Mouse (Mus musculus) right cerebral cortex, adult 18-20 months (tissue): ENCODE measurements around the gene Phf13.

Source experiments
- DNase-seq: peaks from one replicate; pipeline ENCODE4 v3.0.0; 2022; ENCODE audit warnings: mixed read lengths

Gene Phf13

DNA sequence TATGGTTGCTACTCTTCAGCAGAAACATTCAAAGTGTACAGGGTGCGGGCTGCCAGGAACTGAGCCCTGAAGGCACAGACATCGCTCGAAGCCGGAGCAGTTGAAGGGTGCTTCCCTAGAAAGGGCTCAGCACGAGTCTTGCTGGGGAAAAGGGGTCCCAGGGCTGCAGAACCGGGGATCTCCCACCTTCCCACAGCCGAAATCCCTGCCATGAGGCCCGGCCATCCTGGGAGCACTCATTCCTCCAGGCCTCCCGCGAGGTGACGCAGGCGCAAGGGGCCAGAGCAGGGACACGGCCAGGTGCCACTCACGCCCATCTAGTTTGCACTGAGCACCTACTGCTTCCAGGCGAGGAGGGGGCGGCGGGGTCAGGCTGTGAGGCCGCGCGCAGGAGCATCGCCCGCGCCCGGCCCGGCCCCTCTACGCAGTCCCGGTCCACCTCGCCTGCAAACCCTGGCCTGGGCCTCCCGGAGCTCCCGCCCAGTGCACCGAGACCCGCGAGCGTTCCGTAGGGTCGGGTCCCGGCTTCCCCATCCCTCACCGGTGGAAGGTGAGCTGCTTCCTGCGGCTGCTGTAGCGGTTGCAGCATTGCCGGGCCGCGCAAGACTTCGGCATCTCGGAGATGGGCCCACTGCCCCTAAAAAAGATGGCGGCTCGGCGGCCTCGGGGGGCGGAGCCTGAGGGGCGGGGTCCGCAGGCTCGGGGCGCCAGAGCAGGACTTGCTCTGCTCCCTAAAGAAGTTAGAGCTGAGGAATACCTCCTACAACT lies 7.5 kb downstream of the Phf13 start, which contains the start of gene Thap3:
Thap3 (minus strand) TSS at position 656 of the 768 bp plus-strand sequence.
- DNase-seq = peak; percentile 84

DNA sequence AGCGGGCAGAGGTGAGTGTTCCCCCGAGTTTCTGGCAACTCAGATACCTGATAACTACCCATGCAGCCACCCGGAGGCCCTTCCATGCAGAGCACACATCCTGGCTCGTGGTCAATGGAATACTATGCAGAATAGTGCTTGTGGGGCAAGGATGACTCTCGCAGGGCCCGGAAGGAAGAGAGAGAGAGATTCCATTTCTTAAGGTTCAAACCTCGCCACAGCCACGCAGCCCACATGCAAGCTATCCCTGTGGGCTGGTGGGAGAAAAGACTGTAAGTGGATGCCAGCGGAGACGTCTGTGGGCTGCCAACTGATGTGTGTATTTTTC lies 8.1 kb downstream of the Phf13 start:
- no peak for DNase-seq

DNA sequence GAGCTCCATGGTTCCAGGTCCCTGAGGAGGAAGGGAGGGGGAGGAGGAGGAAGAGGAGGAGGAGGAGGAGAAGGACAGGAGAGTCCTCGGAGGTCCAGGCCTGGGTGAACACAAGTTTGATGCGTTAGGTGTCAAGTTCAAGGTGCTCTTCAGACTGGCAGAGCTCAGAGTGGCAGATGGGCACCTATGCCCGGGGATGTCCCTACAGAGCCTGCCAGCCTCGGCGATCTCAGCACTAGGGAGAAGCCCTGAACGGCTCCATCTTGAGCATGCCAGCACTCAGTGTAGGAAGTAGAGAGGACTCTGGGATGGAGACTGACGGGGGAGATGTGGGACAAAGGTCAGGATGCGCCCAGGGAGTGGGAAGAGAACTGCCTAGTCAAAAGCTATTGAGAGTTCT lies 9.4 kb downstream of the Phf13 start:
- no peak for DNase-seq

DNA sequence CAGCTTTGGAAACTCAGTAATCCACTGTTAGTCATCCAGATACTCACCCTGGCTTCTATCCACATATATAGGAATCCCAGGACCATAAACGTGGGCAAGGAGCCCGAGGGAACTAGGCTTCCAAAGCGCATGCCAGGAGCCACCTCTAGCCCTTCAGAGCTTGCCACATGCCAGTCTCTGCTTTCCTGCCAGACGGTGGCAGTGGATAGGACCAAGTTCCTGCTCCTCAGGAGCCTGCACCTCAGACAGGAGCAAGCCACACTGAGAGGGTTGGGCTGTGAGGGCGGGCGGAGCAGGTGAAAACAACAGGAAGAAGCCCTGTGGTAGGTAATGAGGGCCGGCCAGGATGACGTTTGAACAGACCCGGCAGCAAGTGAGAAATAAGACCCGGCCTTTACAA lies 10.2 kb downstream of the Phf13 start:
- no peak for DNase-seq

DNA sequence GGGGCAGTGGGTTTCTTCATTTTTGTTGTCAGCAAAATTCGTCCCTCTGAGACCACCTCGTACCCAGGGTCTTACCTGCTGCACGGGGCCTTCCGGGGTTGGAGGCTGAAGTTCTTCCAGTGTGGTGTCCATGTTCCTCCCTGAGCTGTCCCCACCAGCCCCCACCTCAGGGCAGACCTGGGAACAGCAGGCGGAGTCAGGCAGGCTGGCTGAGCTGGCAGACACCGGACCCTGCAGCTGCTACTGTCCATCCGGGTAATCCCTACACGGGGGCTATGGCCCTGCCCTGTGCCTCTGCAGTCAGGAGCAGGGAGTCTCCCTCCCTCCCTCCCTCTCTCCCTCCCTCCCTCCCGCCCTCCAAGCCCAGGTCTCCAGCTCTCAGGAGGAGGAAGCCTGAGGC lies 12.5 kb downstream of the Phf13 start:
- no peak for DNase-seq

DNA sequence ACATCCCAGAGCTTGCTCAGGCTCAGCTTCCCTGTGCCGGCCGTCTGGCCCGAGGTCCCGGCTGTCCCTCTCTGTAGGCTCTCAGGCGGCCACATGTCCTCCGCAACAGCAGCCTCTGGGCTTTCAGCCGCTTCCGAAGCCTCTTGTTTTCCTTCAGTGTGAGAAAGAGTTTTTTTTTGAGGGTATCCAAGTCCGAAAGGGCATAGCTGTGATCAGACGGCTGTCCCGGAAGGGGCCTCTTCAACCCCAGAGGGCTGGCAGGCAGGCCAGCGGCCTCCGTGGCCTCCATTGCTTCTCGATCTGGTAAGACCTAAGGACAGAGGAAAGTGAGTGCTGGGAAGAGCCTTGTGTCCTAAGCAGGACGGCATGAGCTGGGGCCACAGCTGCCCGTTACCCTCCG lies 13.0 kb downstream of the Phf13 start:
- DNase-seq = no peak

DNA sequence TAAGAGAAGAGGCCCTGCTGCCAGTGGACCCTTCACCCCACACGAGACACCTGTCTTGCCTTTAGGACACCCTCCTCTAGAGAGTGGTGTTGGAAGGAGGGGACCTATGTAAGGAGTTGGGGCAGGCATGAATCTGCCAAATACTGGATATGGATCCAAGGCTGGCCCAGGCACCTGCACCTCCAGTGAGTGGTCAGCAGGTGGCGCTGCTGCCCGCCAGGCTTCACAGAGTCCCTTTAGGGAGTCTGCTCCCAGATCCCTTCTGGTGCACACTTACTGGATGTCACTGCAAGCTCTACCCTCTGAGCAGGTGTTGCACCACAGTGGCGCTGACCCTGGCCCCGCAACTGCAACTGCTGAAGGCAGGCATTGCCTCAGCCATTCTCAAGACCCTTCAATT lies 14.7 kb downstream of the Phf13 start:
- DNase-seq = peak; percentile 83

DNA sequence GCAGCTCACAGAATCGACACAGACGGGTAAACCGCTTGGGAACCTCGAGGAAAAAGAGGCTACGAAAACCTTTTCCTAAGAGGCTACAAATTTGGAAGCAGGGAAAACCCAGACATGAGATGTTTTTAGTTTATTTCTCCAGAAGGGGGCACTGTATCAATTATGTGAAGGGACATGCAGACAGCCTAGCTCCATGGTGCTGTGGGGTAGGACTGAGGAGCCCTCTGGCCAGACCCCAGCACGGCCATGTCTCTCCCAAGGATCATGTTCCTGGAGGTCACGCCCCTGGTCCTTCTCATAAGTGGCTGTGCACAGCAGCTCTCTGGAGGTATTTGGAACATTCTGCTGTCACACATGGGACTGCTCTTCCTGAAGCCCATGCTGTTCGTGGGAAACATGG lies 15.4 kb downstream of the Phf13 start:
- no peak for DNase-seq

DNA sequence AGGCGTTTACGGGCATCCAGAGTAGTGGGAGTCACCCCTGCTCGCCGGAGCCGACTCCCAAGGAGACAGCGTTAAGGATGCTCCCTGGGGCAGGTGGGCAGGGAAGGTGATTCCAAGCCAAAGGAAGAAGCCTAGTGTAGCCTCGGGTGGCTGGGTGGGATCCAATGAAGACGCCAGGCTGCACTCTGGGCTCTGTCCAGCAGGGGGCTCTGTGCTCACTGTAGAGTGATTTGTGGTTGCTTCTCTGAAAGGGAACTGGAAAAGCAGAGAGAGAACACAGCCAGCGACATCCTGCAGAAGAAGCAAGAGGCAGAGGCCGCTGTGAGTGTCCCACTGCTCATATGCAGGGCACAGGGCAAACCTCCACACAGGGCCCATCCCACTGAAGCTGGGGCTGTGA lies 18.3 kb downstream of the Phf13 start:
- DNase-seq = peak; percentile 83

DNA sequence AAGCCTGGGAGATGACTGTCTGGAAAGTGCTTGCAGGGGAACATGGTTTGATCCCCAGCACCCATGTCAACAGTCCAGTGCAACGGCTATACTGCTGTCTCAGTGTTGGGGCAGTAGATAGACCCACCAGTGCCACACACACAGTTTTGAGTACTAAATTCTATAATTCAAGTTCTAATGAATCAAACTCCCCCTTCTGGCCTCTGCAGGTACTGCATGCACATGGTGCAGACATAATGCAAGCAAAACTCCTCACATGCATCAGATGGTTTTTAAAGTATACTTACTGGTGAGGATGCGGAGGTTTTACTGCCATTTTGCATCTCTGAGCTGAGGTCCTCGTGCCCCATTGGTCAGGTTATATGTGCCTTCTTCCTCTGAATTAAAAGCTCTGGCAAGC lies 20.6 kb downstream of the Phf13 start:
- no peak for DNase-seq

DNA sequence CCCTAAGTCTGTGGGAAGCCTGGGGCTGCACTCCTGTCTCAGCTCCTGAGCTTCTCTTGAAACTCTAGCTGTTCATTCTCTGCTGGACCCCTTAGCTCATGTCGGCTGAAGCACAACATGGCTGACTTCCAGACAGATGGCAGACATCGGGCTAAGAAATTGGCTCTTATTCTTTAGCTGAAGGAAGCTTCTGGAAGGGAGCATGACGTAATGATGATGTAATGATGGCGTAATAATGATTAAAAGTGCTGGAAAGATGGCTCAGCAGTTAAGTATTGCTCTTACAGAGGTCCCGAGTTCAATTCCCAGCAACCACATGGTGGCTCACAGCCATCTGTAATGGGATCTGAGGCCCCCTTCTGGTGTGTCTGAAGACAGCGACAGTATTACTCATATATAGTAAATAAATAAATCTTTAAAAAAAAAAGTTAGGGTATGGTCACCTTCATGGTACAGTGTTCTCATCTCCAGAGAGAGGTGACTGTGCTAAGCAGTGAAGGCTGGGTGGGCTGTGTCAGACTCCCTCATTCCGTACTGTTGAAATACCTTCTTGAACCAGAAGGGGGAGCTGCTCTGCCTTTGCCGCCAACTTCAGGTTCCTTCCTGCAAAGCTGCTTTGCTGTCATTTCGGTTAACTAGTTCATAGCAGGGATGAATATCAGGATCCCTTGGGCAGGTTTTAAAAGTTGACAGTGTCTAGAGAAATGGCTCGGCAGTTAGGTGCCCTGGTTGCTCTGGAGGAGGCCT lies 23.7 kb downstream of the Phf13 start:
- no peak for DNase-seq

DNA sequence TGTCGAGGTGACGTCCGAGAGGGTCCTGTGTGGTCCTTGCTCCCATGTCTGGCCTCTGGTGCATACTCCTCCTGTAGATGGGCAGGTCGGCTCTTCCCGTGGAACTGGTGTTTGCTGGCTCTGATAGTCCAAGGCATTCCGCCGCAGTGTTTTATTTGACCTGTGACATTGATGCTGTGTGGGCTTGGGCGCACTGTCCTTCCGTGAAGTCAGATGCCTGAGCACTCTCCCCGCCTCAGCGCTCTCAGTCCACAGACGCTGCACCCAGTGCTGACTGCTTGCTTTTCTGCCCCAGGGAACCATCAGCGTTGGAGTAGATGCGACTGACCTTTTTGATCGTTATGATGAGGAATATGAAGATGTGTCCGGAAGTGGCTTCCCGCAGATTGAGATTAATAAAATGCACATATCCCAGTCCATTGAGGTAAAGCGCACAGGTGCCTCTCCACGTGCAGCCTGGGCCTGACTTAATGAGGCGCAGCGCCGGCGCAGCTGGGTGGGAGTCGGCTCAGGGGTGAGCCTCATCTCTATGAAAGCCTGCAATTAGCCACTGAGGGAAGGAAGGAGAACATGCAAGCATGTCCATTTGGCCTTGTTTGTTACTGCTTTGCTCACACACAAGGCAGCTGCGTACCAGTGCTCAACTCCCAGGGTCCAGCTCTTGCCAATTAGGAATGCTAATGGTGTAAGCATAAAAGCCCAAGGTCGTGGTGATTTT lies 27.7 kb downstream of the Phf13 start:
- no peak for DNase-seq

DNA sequence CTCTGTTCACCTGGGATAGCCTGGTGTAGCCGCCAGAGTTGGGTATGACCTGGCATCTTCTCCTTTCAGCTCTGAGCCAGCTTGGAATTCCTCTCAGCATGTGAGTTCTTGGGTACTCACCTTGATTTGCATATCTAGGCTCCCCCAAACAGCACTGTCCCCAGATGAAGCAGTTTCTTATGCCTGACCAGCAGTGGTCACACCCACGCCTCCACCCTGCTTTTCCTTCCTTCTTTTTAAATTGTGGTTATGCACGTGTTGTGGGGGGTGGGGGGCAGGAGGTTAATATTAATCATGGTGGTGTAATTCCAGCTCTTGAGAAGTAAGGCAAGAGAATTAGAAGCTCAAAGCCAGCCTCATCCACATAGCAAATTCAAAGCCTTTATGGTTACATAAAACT lies 33.2 kb downstream of the Phf13 start:
- no peak for DNase-seq

DNA sequence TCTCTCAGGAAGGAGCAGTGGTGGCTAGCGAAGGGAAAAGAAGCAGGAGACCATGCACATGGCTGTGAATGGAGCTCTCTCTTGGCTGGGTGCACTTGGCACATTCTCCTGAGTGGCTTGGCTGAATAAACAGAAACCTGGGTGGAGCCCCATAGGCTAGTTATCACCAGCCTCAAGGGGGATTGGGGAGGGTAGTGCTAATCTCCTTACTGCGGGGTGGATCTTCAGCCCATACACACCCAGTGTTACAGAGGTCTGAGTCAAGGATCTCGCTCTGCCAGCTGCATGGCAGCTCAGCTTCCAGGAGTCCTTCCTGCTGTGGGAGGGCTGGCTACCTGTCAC lies 35.6 kb downstream of the Phf13 start:
- DNase-seq = no peak

DNA sequence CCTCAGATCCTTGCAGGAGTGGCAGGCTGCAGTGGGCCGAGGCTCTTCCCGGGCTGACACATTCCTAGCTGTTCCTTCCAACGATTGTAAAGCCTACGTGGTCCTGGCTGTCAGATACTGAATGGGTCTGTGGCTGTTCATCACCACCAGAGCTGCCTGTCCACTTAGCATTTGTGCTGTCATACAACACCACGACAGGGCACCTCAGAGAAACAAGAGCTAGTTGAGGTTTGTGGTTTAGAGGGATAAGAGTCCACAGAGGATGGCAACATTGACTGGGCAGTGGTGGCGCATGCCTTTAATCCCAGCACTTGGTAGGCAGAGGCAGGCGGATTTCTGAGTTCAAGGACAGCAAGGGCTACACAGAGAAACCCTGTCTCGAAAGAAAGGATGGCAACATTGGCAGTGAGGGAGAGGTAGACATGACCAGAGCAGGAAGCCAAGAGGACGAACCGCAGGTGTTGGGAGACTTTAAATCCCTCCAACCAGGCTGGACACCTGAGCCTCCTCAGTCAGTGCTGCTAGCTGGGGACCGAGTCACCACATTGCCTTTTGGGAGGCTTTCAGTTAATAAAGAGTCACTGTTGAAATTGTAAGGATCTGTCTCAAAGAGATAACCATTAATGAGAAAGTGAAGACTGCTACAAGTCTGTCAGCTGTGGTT lies 36.1 kb downstream of the Phf13 start:
- no peak for DNase-seq

DNA sequence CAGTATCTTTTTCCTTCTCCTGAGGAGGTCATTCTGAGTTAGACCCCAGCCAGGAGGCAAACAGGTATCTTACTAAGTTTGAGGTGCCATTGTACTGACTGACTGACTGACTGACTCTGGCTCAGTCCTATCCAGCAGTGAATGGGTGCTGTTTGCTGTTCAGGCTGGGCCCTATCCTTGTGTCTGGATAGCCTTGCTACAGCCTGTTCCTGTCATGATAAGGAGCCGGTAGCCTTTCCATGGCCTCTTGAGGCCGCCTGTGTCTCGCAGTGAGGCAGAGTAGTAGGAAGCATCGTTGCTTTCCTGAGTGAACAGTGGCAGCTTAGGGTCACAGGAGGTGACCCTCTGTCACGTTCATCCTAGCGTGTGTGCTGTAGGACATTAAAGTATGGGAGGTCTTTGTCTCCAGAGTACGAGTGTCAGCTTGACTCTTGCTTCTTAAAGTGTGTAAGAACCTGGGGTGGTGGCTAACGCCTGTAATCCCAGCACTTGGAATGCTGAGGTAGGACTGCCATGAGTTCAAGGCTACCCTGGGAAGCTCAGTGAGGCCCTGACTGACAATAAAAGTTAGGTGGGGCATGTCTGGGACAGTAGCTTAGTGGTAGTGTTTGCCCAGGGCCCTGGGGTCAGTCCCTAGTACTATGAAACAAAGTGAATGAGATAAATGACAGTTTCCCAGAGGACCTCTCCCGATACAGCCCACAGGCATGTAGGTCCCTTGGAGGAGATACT lies 38.3 kb downstream of the Phf13 start:
- no peak for DNase-seq

DNA sequence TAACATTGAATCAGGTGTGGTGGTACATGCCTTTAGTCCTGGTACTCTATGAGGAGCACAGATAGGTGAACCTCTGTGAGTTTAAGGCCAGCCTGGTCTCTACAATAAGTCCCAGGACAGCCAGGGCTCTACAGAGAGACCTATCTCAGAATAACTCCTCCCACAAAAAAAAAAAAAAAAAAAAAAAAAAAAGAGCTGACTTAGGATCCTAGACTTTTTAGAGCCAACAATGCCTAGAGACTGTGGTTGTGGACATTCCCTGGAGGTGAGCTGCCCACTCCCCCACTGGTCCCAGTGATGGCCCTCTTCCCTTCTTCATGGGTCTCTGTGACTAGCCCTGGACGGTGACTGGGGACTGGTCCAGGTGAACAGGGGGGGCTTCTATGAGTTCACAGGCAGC lies 40.3 kb downstream of the Phf13 start:
- no peak for DNase-seq

DNA sequence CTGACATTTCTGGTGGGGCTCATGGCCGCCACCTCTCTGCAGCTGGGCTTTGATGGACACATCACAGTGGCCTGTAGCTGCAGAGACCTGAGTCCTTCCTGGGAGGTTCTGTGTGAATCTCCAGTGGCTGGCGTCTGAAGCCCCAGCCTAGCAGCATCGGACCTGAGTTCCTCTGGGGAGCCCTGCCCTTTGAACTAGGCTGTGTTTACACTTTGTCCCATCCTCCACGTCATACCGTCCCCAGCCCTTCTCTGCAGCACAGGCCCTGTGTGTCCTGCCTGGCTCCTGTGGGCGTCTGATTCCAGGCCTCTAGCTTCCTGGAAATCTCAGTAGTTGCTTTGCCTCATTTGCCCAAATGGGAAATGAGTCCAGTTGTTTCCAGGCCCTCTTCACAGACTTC lies 42.8 kb downstream of the Phf13 start:
- no peak for DNase-seq

DNA sequence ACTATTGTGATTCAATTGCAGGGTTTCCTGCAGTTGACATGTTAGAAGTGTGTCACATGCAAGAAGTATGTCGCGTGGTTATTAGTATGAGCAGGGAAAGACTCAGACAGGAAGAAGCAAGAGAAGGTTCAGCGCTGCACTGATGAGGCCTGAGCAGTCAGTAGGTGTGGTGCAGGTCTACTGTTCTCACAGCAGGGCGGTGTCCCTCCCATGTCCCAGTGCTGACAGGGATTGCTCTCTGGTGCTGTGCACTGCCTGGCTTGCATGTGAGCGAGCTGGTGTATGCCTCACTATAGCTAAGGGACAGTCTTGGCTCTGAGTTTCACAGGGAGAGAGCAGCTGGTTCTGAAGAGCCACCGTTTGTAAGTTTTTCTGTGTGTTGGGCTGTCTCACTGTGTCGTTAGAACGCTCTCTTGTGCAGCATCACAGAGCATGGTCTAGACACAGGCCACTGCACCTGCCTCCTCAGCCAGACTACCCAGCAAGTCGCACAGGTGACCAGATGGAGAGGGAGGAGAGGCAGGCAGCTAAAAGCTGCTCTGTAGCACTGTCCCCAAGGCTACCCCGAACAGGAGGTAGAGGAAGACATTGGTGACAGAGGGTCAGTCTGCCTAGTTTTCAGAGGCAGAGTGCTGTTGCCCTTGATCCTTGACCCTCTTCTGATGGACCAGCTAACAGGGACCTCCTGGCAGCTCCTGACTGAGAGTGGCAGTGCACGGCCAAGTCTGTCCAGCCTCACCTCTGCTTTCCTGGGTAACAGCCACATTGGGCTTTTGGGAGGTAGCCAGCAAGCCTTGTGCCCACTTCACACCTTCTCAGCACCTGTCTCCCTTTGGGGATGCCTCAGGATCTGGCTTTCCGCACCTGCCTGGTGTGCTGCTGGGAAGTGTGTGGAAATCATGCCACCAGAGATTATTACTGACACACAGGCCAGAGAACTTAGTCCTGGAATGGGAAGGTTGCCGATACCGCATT lies 47.3 kb downstream of the Phf13 start:
- DNase-seq = no peak

DNA sequence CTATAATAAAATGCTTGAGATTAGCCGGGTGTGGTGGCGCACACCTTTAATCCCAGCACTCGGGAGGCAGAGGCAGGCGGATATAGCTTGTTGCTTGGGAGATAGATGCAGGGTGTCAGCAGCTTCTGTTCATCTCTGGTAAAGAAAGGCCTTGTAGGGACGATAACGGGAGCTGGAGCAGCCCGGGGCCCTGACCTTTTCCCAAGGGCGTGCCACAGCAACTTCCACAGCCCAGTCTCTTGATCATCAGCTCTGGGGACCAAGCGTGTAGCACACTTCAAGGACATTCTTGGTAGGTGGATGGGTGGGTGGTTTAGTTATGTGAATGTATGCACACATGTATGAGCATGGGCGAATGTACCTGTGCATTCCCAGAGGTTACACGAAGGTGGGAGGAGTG lies 49.8 kb downstream of the Phf13 start:
- DNase-seq = no peak
